Mouse (Mus musculus) spleen, adult 2 months (tissue): ENCODE measurements around the gene Fdps.

Source experiments
- CTCF ChIP-seq: fragments of 200-500 bp; IDR thresholded peaks from 2 replicates; pipeline ENCODE4 v1.5.1; 2011; ENCODE audit warnings: mild to moderate bottlenecking, inconsistent platforms; ENCODE audit not compliant: insufficient read depth, insufficient read length, insufficient replicate concordance; ENCODE audit errors: extremely low read depth
- POLR2A ChIP-seq: fragments of 200-500 bp; IDR thresholded peaks from 2 replicates; pipeline ENCODE4 v1.6.1; 2011; ENCODE audit warnings: low read depth, low read length, inconsistent platforms

- no peak for TF ChIP-seq CTCF
- TF ChIP-seq POLR2A: no peak
Measured at GRCm38 (mm10) chr3:89093175-89093574, 8.6 kb downstream of the Fdps start, which contains the start of gene Rusc1.
